29 mouse cellular contexts compared by ENCODE assay signal in genomic region chr13:59711984-59712383, GRCm38 (mm10). TPM values are rescaled to one million over a fixed set of nuclear protein-coding genes. Genes with fewer than 3 reads are reported as not detected.
"Had no signal": no experiment of that assay in that cellular context is flagged by ENCODE, and none has a peak within 500 bp of the region (broad histone marks: within the 10 kb centered on the region; RNA-seq: fewer than 3 reads in every experiment).

Gene Spata31d1b, plus strand, starts transcription at chr13:59712284.

RNA-seq across cellular contexts. Expression of gene Spata31d1b, which starts in this region (rescaled TPM):
- total RNA-seq: heart, postnatal 10 days; heart, postnatal 14 days; heart, postnatal 25 days; heart, postnatal 36 days; heart, postnatal 4 days; hematopoietic stem cell, adult 5-6 weeks; layer of hippocampus, adult 18-20 months had no signal
- polyA plus RNA-seq: heart, embryonic 11.5 days; heart, embryonic 12.5 days; heart, embryonic 13.5 days; heart, embryonic 14.5 days; heart, embryonic 15.5 days; heart, embryonic 16.5 days; heart, postnatal 0 days; hindbrain, embryonic 11.5 days; hindbrain, embryonic 12.5 days; hindbrain, embryonic 13.5 days; hindbrain, embryonic 14.5 days; hindbrain, embryonic 15.5 days; hindbrain, postnatal 0 days; inflammation-experienced regulatory T-cells, adult 6 months; intestine, embryonic 14.5 days; intestine, embryonic 15.5 days; intestine, embryonic 16.5 days; intestine, postnatal 0 days; kidney, embryonic 14.5 days; kidney, embryonic 16.5 days; kidney, postnatal 0 days; large intestine, adult 2 months had no signal
